ENCODE assay signal across 19 mouse cellular contexts in the genomic region with DNA sequence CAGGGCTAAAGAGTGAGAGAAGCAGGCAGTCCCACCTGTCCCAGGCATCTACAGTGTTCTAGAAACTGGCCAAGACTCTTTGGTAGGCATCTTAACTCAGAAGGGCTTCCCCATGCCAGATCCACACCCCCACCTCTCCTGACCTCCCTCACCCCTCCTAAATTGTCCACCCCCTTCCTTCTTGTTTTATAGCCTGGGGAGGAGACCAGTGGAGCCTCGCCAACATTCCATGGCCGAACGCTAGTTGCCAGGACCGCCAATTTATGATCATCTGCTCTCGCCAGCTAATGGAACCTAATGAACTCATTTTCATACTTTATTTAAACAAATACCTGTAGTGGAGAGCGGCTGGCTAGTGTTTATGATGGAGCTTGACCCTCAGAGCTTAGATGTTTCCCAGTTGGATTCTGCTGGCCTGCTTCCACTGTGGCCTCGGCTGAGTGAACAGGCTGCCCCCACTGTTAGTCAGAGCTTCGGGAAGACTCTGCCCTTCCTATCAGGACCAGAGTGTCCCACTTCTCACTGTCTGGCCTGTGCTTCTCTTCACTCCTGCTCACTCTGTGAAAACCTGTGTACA.
DNase-seq lines count a peak whose midpoint lies in the region; ATAC-seq and TF ChIP-seq lines count a peak whose summit lies in the region.
"Had no signal": no experiment of that assay in that cellular context is flagged by ENCODE, and none has a peak within 500 bp of the region (broad histone marks: within the 10 kb centered on the region; RNA-seq: fewer than 3 reads in every experiment).

No protein-coding gene starts in this region.

- TF ChIP-seq POLR2A in lung, adult 2 months (IDR thresholded peaks at IDR 0.05; ENCODE audit: borderline replicate concordance, extremely low read depth, low read depth, low read length): no peak

- 46% methylated on average over 8 of the region's 8 CpGs for WGBS in lung, embryonic 14.5 days
- 60% methylated on average over 8 of the region's 8 CpGs for WGBS in lung, adult 2 months
- WGBS in stomach, embryonic 16.5 days: 48% methylated on average over 8 of the region's 8 CpGs

- no peak overlapping the region for H3K9ac ChIP-seq in lung, embryonic 14.5 days
- H3K9ac ChIP-seq in stomach, embryonic 16.5 days (ENCODE audit: low read length): no peak overlapping the region
- H3K9ac ChIP-seq: limb, embryonic 12.5 days; liver, embryonic 13.5 days; midbrain, embryonic 13.5 days had no signal

- H3K27ac ChIP-seq in lung, embryonic 14.5 days (ENCODE audit: low read depth): no peak overlapping the region
- H3K27ac ChIP-seq in stomach, embryonic 16.5 days (ENCODE audit: low read length): no peak overlapping the region
- H3K27ac ChIP-seq: heart, adult 2 months; hindbrain, embryonic 10.5 days; layer of hippocampus, adult 2 months; limb, embryonic 12.5 days; liver, embryonic 13.5 days; midbrain, embryonic 13.5 days had no signal

- H3K4me1 ChIP-seq in lung, embryonic 14.5 days (ENCODE audit: insufficient read depth): no peaks in the 10 kb centered on the region
- no peaks in the 10 kb centered on the region for H3K4me1 ChIP-seq in lung, adult 2 months (ENCODE audit: control insufficient read depth, insufficient read depth, low read length)
- peaks cover 3% of the 10 kb centered on the region; the same call in 1 of the 2 replicates for H3K4me1 ChIP-seq in stomach, embryonic 16.5 days (ENCODE audit: control insufficient read depth, insufficient read depth, low read length)
- H3K4me1 ChIP-seq: hindbrain, embryonic 10.5 days; liver, embryonic 13.5 days; midbrain, embryonic 13.5 days had no signal

- H3K4me2 ChIP-seq in lung, embryonic 14.5 days: no peak overlapping the region
- no peak overlapping the region for H3K4me2 ChIP-seq in stomach, embryonic 16.5 days (ENCODE audit: low read depth, low read length)
- H3K4me2 ChIP-seq: limb, embryonic 12.5 days; liver, embryonic 13.5 days; midbrain, embryonic 13.5 days had no signal

- H3K9me3 ChIP-seq in lung, embryonic 14.5 days (ENCODE audit: low read depth, low read length): no peaks in the 10 kb centered on the region
- H3K9me3 ChIP-seq in stomach, embryonic 16.5 days (replicated peaks; ENCODE audit: control insufficient read depth, low read length): no peaks in the 10 kb centered on the region
- H3K9me3 ChIP-seq: hindbrain, embryonic 10.5 days; limb, embryonic 12.5 days; midbrain, embryonic 13.5 days had no signal

- no peak for ATAC-seq in lung, embryonic 14.5 days (ENCODE audit: insufficient read depth)
- ATAC-seq in stomach, embryonic 16.5 days (ENCODE audit: insufficient read depth, low FRiP score): peak; percentile 56; the same call in 1 of the 2 replicates
- ATAC-seq: CD4-positive, CD25-positive, alpha-beta regulatory T cell, adult 4 months; lung, postnatal 0 days; midbrain, embryonic 13.5 days had no signal

- no peak overlapping the region for H3K4me3 ChIP-seq in lung, embryonic 14.5 days (ENCODE audit: low read depth, low read length)
- no peak overlapping the region for H3K4me3 ChIP-seq in lung, adult 2 months (replicated peaks; ENCODE audit: extremely low read depth, low read depth, low read length)
- no peak overlapping the region for H3K4me3 ChIP-seq in stomach, embryonic 16.5 days (replicated peaks; ENCODE audit: low read length)
- H3K4me3 ChIP-seq: heart, adult 2 months; hindbrain, embryonic 10.5 days; layer of hippocampus, adult 2 months; limb, embryonic 12.5 days; liver, embryonic 13.5 days; midbrain, embryonic 13.5 days had no signal

- no peaks in the 10 kb centered on the region for H3K27me3 ChIP-seq in lung, embryonic 14.5 days (ENCODE audit: insufficient read depth, low read length)
- no peaks in the 10 kb centered on the region for H3K27me3 ChIP-seq in stomach, embryonic 16.5 days (ENCODE audit: control insufficient read depth, insufficient read depth, low read length)
- H3K27me3 ChIP-seq: limb, embryonic 12.5 days; liver, embryonic 13.5 days; midbrain, embryonic 13.5 days had no signal

- no peaks in the 10 kb centered on the region for H3K36me3 ChIP-seq in lung, embryonic 14.5 days (ENCODE audit: insufficient read depth)
- H3K36me3 ChIP-seq in stomach, embryonic 16.5 days (ENCODE audit: control insufficient read depth, insufficient read depth, low read length): no peaks in the 10 kb centered on the region
- H3K36me3 ChIP-seq: G1E; limb, embryonic 12.5 days; liver, embryonic 13.5 days; midbrain, embryonic 13.5 days had no signal

- peak; percentile 28 to 40 for DNase-seq in cerebellum, postnatal 10 days
- no peak for DNase-seq in cerebellum, adult 8-10 months
- peak; percentile 6 for DNase-seq in lung, embryonic 14.5 days
- DNase-seq in lung, adult 2 months: no peak
- DNase-seq in kidney, adult 8-10 months: peak; percentile 2 to 6
- no peak for DNase-seq in adrenal gland, postnatal 14 days
- DNase-seq in layer of hippocampus, adult 18-20 months (ENCODE audit: low spot score in 2 of 2): no peak
- DNase-seq: adrenal gland, adult 2 months; cerebellum, adult 11 months; heart, adult 2 months; liver, embryonic 13.5 days had no signal

- TF ChIP-seq CTCF in lung, embryonic 14.5 days (IDR thresholded peaks at IDR 0.05; ENCODE audit: low read depth): no peak
- no peak for TF ChIP-seq CTCF in lung, adult 2 months (IDR thresholded peaks at IDR 0.05; ENCODE audit: insufficient read depth, low read length)

Comparison
In these comparisons a context has a peak if more than half of its experiments do, and no peak if none do; other contexts are left out.
1. DNase-seq: peak in cerebellum, postnatal 10 days (2 of 2), lung, embryonic 14.5 days (single experiment) and kidney, adult 8-10 months (2 of 2); none in cerebellum, adult 8-10 months (single experiment), lung, adult 2 months (single experiment), adrenal gland, postnatal 14 days (single experiment) and layer of hippocampus, adult 18-20 months (0 of 2).